Mouse (Mus musculus) stomach, postnatal 0 days (tissue): ENCODE measurements around the gene Ctla4.

Source experiments
- CTCF ChIP-seq: IDR thresholded peaks from 2 replicates; pipeline ENCODE4 v1.5.1; 2016; ENCODE audit warnings: antibody characterized with exemption, low read depth, mild to moderate bottlenecking, moderate library complexity
- EP300 ChIP-seq: optimal IDR thresholded peaks from 2 replicates; pipeline ENCODE3; 2016; ENCODE audit warnings: antibody characterized with exemption

GRCm38 (mm10) chr1:60907466-60907865 is 20.7 kb downstream of the Ctla4 start:
- TF ChIP-seq CTCF (no peak), EP300 (no peak)
